Mouse (Mus musculus) hindbrain, embryonic 12.5 days (tissue): ENCODE data around the gene Gm1993. TPM values are rescaled to one million over a fixed set of nuclear protein-coding genes. Genes with fewer than 3 reads are reported as not detected.
"Not testable (repeated sequence)": the region's sequence is repeated elsewhere in the genome, so short reads cannot be mapped to it uniquely, and the experiment has no call there.

Experiments
- ATAC-seq: fragments of 200-750 bp; cut with Nextera tagmentation; 2 replicates; pipeline ENCODE4 v1.8.0; 2017; ENCODE audit warnings: moderate TSS enrichment; ENCODE audit not compliant: low FRiP score
- H3K27ac ChIP-seq: fragments of 300-500 bp; sonication (generic); 2 replicates; pipeline ENCODE4 v1.5.1; 2016; ENCODE audit warnings: mild to moderate bottlenecking
- H3K27me3 ChIP-seq: fragments of 300-500 bp; sonication (generic); 2 replicates; pipeline ENCODE4 v1.6.1; 2016; ENCODE audit warnings: mild to moderate bottlenecking
- H3K36me3 ChIP-seq: fragments of 300-500 bp; sonication (generic); 2 replicates; pipeline ENCODE4 v1.6.1; 2016; ENCODE audit warnings: mild to moderate bottlenecking
- H3K4me1 ChIP-seq: fragments of 300-500 bp; sonication (generic); 2 replicates; pipeline ENCODE4 v1.6.1; 2016
- H3K4me2 ChIP-seq: fragments of 300-500 bp; sonication (generic); replicated peaks from 2 replicates; pipeline ENCODE4 v1.6.1; 2016; ENCODE audit warnings: mild to moderate bottlenecking
- H3K4me3 ChIP-seq: fragments of 300-500 bp; sonication (generic); 2 replicates; pipeline ENCODE4 v1.5.1; 2016; ENCODE audit warnings: mild to moderate bottlenecking
- H3K9ac ChIP-seq: fragments of 300-500 bp; sonication (generic); 2 replicates; pipeline ENCODE4 v1.6.1; 2016; ENCODE audit warnings: mild to moderate bottlenecking, moderate library complexity
- H3K9me3 ChIP-seq: fragments of 300-500 bp; sonication (generic); replicated peaks from 2 replicates; pipeline ENCODE4 v1.6.1; 2016; ENCODE audit warnings: mild to moderate bottlenecking
- WGBS: fragments of 180-500 bp; shearing (Covaris S2); methylation state at CpG from one replicate; pipeline ENCODE4 v1.1.7; 2016; 5-methylcytosine and 5-hydroxymethylcytosine counted together
- polyA plus RNA-seq: library from polyadenylated mRNA; unstranded; fragments of >200 nt; fragmentation: Nextera tagmentation; extraction: Ambion mirVana; gene quantifications from 2 replicates; pipeline ENCODE4 v1.2.1, GENCODE M21; 2016

The Gm1993 gene
- not detected in 2 replicates for polyA plus RNA-seq

DNA sequence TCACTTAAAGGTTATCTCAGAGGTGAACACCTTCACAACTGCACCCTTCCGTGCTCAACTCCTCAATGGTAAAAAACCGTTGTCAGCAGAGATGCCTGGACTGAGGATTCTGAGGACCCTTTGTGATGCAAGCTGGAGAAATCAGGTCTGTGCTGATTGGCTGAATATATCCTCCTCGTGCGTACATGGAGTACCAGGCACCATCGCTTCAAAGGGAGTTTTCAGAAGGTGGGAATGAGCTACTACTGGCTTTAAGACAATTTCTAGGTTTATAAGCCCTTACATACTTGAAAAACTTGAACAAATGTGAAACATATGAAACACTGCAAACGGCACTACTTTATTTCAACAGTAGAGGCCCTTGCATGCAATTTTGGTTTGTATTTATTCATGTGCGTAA, at the start of gene Gm1993:
Gm1993 (minus strand) TSS at position 101 of the 400 bp plus-strand sequence.
- not testable (repeated sequence) for H3K4me1 ChIP-seq, H3K9ac ChIP-seq, H3K27ac ChIP-seq, H3K4me3 ChIP-seq, H3K9me3 ChIP-seq, H3K27me3 ChIP-seq, ATAC-seq, H3K4me2 ChIP-seq, H3K36me3 ChIP-seq
- WGBS: 89% methylated on average over 7 of the region's 7 CpGs
